Mouse (Mus musculus) forebrain, postnatal 0 days (tissue): ENCODE results near the gene BC025920. TPM values are rescaled to one million over a fixed set of nuclear protein-coding genes. Genes with fewer than 3 reads are reported as not detected.

ENCODE experiments used
- ATAC-seq: fragments of 200-750 bp; cut with Nextera tagmentation; 2 replicates; pipeline ENCODE4 v1.8.0; 2017; ENCODE audit warnings: mild to moderate bottlenecking, moderate library complexity
- DNase-seq: peaks from one replicate; pipeline ENCODE4 v3.0.0-alpha.2; 2015
- H3K27ac ChIP-seq: fragments of 300-500 bp; sonication (generic); 2 replicates; pipeline ENCODE4 v1.5.1; 2014; ENCODE audit warnings: low read depth, mild to moderate bottlenecking, antibody characterized with exemption, low read length, moderate library complexity, mixed read lengths
- H3K27me3 ChIP-seq: fragments of 300-500 bp; sonication (generic); 2 replicates; pipeline ENCODE4 v1.6.1; 2014; ENCODE audit warnings: mild to moderate bottlenecking, low read length, mixed read lengths; ENCODE audit not compliant: insufficient read depth
- H3K36me3 ChIP-seq: fragments of 300-500 bp; sonication (generic); 2 replicates; pipeline ENCODE4 v1.6.1; 2014; ENCODE audit warnings: mild to moderate bottlenecking, moderate library complexity; ENCODE audit not compliant: insufficient read depth
- H3K4me1 ChIP-seq: fragments of 300-500 bp; sonication (generic); 2 replicates; pipeline ENCODE4 v1.6.1; 2014; ENCODE audit warnings: antibody characterized with exemption; ENCODE audit not compliant: insufficient read depth
- H3K4me2 ChIP-seq: fragments of 300-500 bp; sonication (generic); 2 replicates; pipeline ENCODE4 v1.6.1; 2014; ENCODE audit warnings: low read depth, mild to moderate bottlenecking, moderate library complexity
- H3K4me3 ChIP-seq: fragments of 300-500 bp; sonication (generic); 2 replicates; pipeline ENCODE4 v1.5.1; 2014; ENCODE audit warnings: low read depth, low read length, mixed read lengths
- H3K9ac ChIP-seq: fragments of 300-500 bp; sonication (generic); 2 replicates; pipeline ENCODE4 v1.6.1; 2014; ENCODE audit warnings: mild to moderate bottlenecking
- H3K9me3 ChIP-seq: fragments of 300-500 bp; sonication (generic); 2 replicates; pipeline ENCODE4 v1.6.1; 2016; ENCODE audit warnings: low read length
- CTCF ChIP-seq: sonication (generic); IDR thresholded peaks from 2 replicates; pipeline ENCODE4 v1.5.1; 2016; ENCODE audit warnings: antibody characterized with exemption, control low read depth, low read depth
- WGBS: fragments of 180-500 bp; shearing (Covaris S2); extraction: QIAGEN DNeasy Blood & Tissue Kit; methylation state at CpG from one replicate; pipeline ENCODE4 v1.1.7; 2014; 5-methylcytosine and 5-hydroxymethylcytosine counted together
- polyA plus RNA-seq: library from polyadenylated mRNA; unstranded; fragments of >200 nt; fragmentation: Nextera tagmentation; extraction: Ambion mirVana; gene quantifications from 2 replicates; pipeline ENCODE4 v1.2.1, GENCODE M21; 2015
- total RNA-seq: library from RNA; depleted of rRNA; stranded (reverse); fragments of >200 nt; gene quantifications from 2 replicates; pipeline ENCODE4 v1.2.3, GENCODE M21; 2014; rRNA removed

BC025920 gene
- total and polyA plus RNA-seq, 2 experiments from 2014 or later, result 1.4 to 4.7 TPM

DNA sequence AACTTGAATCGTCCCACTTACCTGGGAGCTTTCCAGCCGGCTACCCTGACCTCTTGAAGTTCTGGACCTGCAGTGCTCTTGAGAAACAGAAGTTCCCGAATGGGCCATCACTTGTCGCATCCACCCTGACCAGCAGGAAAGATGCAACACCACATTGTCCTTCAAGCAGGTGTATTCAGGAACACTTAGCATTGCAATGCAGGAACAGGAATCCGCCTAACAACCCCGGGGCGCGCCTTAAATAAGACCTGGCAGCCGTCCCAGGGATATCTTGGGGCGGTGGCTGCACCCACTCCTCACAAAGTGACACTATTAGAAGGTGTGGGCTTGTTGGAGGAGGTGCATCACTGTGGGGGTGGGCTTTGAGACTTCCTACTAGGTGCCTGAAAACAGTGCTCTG, 49.1 kb downstream of the BC025920 start:
- Histone ChIP-seq H3K4me2 (no peak overlapping the region), H3K27ac (no peak overlapping the region), H3K4me3 (no peak overlapping the region), H3K9ac (no peak overlapping the region), H3K4me1 (no peaks in the 10 kb centered on the region), H3K36me3 (peaks cover 4% of the 10 kb centered on the region; the same call in 1 of the 2 replicates), H3K9me3 (peaks cover 45% of the 10 kb centered on the region), H3K27me3 (no peaks in the 10 kb centered on the region)
- 98% methylated on average over 10 of the region's 10 CpGs for WGBS
- no peak for ATAC-seq
- TF ChIP-seq CTCF, result no peak
- no peak for DNase-seq

DNA sequence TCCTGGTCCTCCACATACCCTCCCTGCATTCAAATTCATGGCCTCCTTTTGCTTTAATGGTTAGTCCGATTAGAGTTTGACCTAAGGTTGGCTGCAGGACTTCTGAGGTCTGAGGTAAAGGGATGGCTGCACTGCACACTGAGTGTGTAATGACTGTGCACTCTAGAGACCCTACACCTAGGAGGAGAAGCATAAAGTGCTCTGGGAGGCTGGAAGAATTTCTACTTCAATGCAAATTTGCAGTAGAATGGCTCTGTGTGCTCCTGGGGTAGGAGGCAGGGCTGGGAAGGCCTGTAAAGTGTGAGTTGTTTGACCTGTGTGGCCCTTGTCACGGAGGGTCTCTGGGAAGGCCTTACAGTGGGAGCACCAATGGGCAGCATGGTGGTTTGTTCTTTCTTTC, 50.1 kb downstream of the BC025920 start:
- TF ChIP-seq CTCF, result no peak
- Histone ChIP-seq H3K4me2 (no peak overlapping the region), H3K4me3 (no peak overlapping the region), H3K27me3 (no peaks in the 10 kb centered on the region), H3K9me3 (peaks cover 46% of the 10 kb centered on the region), H3K36me3 (peaks cover 4% of the 10 kb centered on the region; the same call in 1 of the 2 replicates), H3K4me1 (no peaks in the 10 kb centered on the region), H3K9ac (no peak overlapping the region), H3K27ac (no peak overlapping the region)
- no peak for ATAC-seq
- WGBS, result 95% methylated on average over 2 of the region's 2 CpGs
- DNase-seq, result no peak

Other genes starting within 250 kb of the BC025920 start
- gene Mfsd12, start 248.8 kb upstream of the BC025920 start, total RNA-seq, result 19.8 and 23.4 TPM in 2 replicates
- gene Mfsd12, start 248.8 kb upstream of the BC025920 start, polyA plus RNA-seq, result 10.1 TPM in 2 replicates
- gene 4930404N11Rik, start 240.5 kb upstream of the BC025920 start, total RNA-seq, result not detected in 2 replicates
- 0.16 and 0.20 TPM in 2 replicates for gene 4930404N11Rik, start 240.5 kb upstream of the BC025920 start, polyA plus RNA-seq
- 60.2 and 67.2 TPM in 2 replicates for gene Fzr1, start 227.8 kb upstream of the BC025920 start, total RNA-seq
- gene Fzr1, start 227.8 kb upstream of the BC025920 start, polyA plus RNA-seq, result 128 and 132 TPM in 2 replicates
- gene Dohh, start 221.8 kb upstream of the BC025920 start, total RNA-seq, result 126 and 139 TPM in 2 replicates
- 111 and 125 TPM in 2 replicates for gene Dohh, start 221.8 kb upstream of the BC025920 start, polyA plus RNA-seq
- gene Gm48551, start 221.8 kb upstream of the BC025920 start, total RNA-seq, result 2.5 and 3.3 TPM in 2 replicates
- gene Gm48551, start 221.8 kb upstream of the BC025920 start, polyA plus RNA-seq, result 5.0 and 7.3 TPM in 2 replicates
- gene Gm48552, start 217.3 kb upstream of the BC025920 start, total RNA-seq, result 5.8 and 16.6 TPM in 2 replicates
- 1.9 and 3.7 TPM in 2 replicates for gene Gm48552, start 217.3 kb upstream of the BC025920 start, polyA plus RNA-seq
- gene Smim24, start 213.2 kb upstream of the BC025920 start, total RNA-seq, result 0.77 and 1.3 TPM in 2 replicates
- gene Smim24, start 213.2 kb upstream of the BC025920 start, polyA plus RNA-seq, result 1.7 TPM in 2 replicates
- 9.0 and 14.5 TPM in 2 replicates for gene Nfic, start 150.6 kb upstream of the BC025920 start, total RNA-seq
- gene Nfic, start 150.6 kb upstream of the BC025920 start, polyA plus RNA-seq, result 14.8 and 23.1 TPM in 2 replicates
- gene Celf5, start 123.6 kb upstream of the BC025920 start, total RNA-seq, result 122 and 166 TPM in 2 replicates
- 59.9 and 71.3 TPM in 2 replicates for gene Celf5, start 123.6 kb upstream of the BC025920 start, polyA plus RNA-seq
- gene Ncln, start 109.9 kb upstream of the BC025920 start, total RNA-seq, result 83.3 and 105 TPM in 2 replicates
- 57.1 and 65.0 TPM in 2 replicates for gene Ncln, start 109.9 kb upstream of the BC025920 start, polyA plus RNA-seq
- gene S1pr4, start 106.1 kb upstream of the BC025920 start, total RNA-seq, result 0.38 TPM in 1 of 2 replicates, not detected in the other
- gene S1pr4, start 106.1 kb upstream of the BC025920 start, polyA plus RNA-seq, result 0.31 and 0.39 TPM in 2 replicates
- gene Gna15, start 82.0 kb upstream of the BC025920 start, total RNA-seq, result 1.3 and 1.5 TPM in 2 replicates
- gene Gna15, start 82.0 kb upstream of the BC025920 start, polyA plus RNA-seq, result 1.3 and 1.6 TPM in 2 replicates
- gene Gna11, start 61.1 kb upstream of the BC025920 start, total RNA-seq, result 110 and 114 TPM in 2 replicates
- 126 and 133 TPM in 2 replicates for gene Gna11, start 61.1 kb upstream of the BC025920 start, polyA plus RNA-seq
- gene Aes, start 46.8 kb upstream of the BC025920 start, total RNA-seq, result 450 and 455 TPM in 2 replicates
- 752 and 802 TPM in 2 replicates for gene Aes, start 46.8 kb upstream of the BC025920 start, polyA plus RNA-seq
- gene Tle2, start 31.7 kb upstream of the BC025920 start, total RNA-seq, result 20.5 and 25.6 TPM in 2 replicates
- gene Tle2, start 31.7 kb upstream of the BC025920 start, polyA plus RNA-seq, result 21.0 and 30.5 TPM in 2 replicates
- gene Tle6, start 5.2 kb upstream of the BC025920 start, total RNA-seq, result 8.7 and 14.1 TPM in 2 replicates
- 4.2 and 5.1 TPM in 2 replicates for gene Tle6, start 5.2 kb upstream of the BC025920 start, polyA plus RNA-seq
- 18.0 and 25.2 TPM in 2 replicates for gene Sirt6, start 21.5 kb downstream of the BC025920 start, total RNA-seq
- gene Sirt6, start 21.5 kb downstream of the BC025920 start, polyA plus RNA-seq, result 30.8 and 33.4 TPM in 2 replicates
- 45.9 and 63.6 TPM in 2 replicates for gene Ankrd24, start 22.3 kb downstream of the BC025920 start, total RNA-seq
- 11.4 and 13.0 TPM in 2 replicates for gene Ankrd24, start 22.3 kb downstream of the BC025920 start, polyA plus RNA-seq
- 5.9 and 9.5 TPM in 2 replicates for gene Gm10778, start 42.8 kb downstream of the BC025920 start, total RNA-seq
- gene Gm10778, start 42.8 kb downstream of the BC025920 start, polyA plus RNA-seq, result 2.3 and 3.4 TPM in 2 replicates
- gene Zfp433, start 98.6 kb downstream of the BC025920 start, total RNA-seq, result 11.3 and 19.1 TPM in 2 replicates
- 6.6 and 9.1 TPM in 2 replicates for gene Zfp433, start 98.6 kb downstream of the BC025920 start, polyA plus RNA-seq
- gene Gm3055, start 164.9 kb downstream of the BC025920 start, total RNA-seq, result 27.7 and 37.7 TPM in 2 replicates
- 9.7 and 10.0 TPM in 2 replicates for gene Gm3055, start 164.9 kb downstream of the BC025920 start, polyA plus RNA-seq
- gene Gm4767, start 205.9 kb downstream of the BC025920 start, total RNA-seq, result 1.9 and 3.5 TPM in 2 replicates
- 1.5 and 2.2 TPM in 2 replicates for gene Gm4767, start 205.9 kb downstream of the BC025920 start, polyA plus RNA-seq